Mouse (Mus musculus) frontal cortex, postnatal 36 days (tissue): ENCODE measurements at regions not wholly inside any gene's neighbourhood (a gene's known extent, or its start where the extent isn't known, plus 50 kb on each side); places are given as distances from the start of the nearest gene placed in this dataset.

Experiments
- DNase-seq, 2 experiments: peaks; one replicate each; pipeline ENCODE4 v3.0.0; 2022; ENCODE audit warnings: low spot score in 2 of 2

DNA sequence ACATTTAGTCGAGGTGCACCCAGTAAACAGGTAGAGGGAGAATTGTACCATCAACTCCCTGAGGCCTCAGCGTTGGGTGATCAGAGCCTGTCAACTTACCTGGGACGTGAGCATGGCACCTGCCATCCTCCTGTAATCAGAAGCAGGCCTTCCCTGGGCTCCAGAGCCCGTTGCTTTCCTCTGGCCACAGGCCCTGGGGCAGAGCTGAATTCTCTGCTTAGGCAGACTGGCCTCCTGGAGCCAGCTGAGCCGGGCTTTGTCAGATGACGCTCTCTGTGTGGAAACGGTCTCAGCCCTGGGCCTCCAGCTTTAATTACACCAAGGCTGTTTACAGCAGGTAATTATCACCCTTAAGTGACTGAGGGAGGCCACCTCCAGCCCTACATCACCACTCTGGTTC lies 92.6 kb upstream of the Pmepa1 start:
- DNase-seq, result no peak

GRCm38 (mm10) chr2:173376926-173377325 lies 100.6 kb upstream of the Pmepa1 start:
- DNase-seq, result no peak

- DNase-seq, result no peak
Measured at GRCm38 (mm10) chr2:173377497-173378257, 101.3 kb upstream of the Pmepa1 start.

DNA sequence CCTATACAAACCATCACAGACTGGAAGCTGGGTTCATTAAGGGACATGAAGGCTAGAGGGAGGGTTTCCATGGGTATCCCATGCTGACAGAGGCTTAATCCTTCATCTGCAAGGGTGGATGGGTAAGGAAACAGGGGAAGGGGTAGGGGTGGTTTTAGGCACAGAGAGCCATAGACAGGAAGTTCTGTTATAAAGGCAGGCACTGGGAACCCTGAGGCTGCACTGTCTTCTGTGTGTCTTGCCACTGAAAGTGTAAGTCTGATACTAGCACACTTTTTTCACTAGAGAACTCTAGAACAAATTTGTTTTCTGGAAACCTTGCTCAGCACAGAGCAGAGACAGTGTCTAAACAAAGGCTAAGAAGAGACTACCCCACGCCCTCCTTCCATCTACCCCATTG lies 103.4 kb upstream of the Pmepa1 start:
- DNase-seq, result no peak

DNA sequence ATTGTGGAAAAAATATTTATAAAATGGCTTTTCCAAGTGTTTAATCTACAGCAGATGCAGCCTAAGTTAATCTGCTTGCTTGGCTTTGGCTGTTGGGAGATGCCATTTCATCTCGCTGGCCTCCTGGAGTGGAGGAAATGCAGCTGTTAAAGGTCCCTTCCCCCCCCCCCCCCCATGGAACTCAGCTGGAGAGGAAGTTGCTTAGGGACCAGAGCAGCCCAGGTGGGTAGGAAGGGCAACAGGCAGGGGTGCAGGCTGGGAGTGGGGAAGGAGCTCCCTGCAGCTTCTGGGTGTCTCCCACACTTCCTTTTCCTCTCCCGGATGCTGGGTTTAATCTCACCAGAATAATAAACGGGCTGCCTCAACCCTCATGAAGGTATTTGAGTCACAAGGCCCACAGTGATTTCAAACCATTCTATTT lies 104.0 kb upstream of the Pmepa1 start:
- DNase-seq, result no peak

DNA sequence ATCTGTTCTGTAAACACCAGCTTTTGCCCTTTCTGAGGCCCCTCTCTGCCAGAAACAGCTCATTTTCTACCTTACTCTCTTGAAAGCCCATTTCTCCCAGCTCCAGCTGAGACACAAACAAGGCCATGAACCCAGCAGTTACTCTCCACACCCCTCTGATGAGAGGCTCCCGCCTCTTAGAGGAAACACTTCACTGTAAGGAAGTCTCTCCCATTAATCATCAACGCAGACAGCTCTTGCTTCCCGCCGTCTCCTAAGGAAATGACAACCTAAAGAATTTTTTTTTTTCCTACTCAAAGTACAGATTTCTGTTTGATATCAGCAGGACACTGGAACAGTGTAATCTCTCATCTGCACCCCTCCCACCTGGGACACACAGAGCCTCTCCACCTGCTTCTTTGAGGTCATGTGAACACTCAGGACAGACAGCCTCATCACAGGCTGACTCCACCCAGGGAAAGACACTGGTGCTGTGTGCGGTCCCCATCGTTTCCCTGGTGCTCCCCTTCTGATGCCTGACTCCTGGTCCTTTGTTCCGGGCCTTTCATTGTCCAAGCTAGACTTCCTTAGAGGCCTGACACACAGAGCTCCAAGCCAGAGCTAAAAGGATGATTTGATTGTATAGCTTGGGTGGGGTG lies 106.0 kb upstream of the Pmepa1 start:
- no peak for DNase-seq

GRCm38 (mm10) chr2:173384935-173385586 lies 108.7 kb upstream of the Pmepa1 start:
- DNase-seq, result no peak

DNA sequence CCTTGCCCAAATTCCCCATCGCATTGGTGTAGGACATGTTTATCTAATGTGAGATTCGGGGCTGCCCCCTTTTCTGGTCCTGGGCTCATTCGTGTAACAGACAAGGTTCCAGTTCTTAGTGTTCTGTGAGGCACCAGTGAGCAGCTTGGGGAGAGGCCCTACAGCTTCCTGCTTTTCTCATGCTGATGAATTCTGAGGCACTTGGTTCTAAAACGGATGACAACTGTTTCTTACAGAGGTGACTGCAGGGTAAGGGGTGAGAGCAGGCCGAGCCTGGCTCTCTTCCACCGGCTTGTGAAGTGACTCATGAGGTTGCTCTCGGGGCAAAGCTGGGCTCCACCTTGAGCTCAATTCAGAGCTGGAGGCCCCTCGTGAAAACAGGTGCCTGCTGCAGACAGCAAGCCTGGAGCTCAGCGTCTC lies 109.4 kb upstream of the Pmepa1 start:
- no peak for DNase-seq

GRCm38 (mm10) chr2:173388140-173388539 lies 111.8 kb upstream of the Pmepa1 start:
- no peak for DNase-seq

GRCm38 (mm10) chr2:173392557-173393323 lies 116.4 kb upstream of the Pmepa1 start:
- no peak for DNase-seq

DNA sequence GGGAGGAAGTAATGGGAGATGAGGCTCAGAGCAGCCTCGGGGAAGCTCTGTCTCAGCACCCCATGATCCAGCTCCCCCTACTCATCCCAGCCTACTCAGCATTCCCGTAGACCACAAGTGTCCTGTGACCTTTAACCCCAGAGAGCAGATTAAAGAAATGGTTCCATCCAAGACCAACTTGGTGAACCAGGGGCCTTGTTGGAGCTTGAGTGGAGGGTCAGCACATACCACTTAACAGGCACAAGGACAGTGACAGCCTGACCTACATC lies 116.9 kb upstream of the Pmepa1 start:
- no peak for DNase-seq

DNA sequence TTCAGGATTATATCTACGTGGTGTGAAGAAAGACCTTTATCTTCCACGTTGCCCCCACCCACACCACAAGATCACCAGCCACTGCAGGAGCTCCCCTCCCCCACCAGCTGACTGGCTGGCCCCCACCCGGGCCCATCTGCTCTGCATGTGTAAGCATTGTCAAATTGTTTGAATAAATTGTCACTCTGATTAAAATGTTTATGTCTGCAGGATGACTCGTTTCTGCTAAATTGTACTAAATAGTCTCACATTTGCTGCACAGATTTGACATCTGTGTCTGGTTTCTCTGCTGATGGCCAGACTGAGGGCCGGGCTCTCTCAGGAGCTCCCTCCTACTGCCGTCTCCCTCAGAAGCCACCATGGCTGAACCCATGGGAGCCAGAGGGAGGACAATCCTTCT lies 119.2 kb upstream of the Pmepa1 start:
- DNase-seq, result no peak

DNA sequence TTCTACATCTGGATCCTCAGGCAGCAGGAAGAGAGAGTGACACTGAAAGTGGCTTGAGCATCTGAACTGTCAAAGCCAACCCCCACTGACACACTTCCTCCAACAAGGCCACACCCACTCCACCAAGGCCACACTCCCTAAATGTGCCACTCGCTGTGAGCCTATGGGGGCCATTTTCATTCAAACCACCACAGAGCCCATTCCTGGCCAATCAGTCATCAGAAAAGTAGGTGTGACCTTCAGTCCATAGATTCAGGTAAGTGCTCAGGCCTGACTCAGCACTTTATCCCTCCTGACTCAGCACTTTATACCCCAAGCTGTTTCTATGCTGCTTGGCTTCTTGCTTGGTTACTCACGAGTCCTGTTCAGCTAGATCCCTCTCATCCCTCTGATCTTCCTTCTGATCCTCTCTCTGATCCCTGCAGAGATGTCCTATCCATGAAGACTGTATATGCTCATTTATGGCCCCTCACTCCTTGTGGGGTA lies 121.6 kb upstream of the Pmepa1 start:
- no peak for DNase-seq

GRCm38 (mm10) chr2:173405629-173406028 lies 116.8 kb upstream of the 1700021F07Rik start:
- DNase-seq, result no peak

- peak; percentile 47 to 60 for DNase-seq
Measured at GRCm38 (mm10) chr2:173406344-173407094, 115.9 kb upstream of the 1700021F07Rik start.

DNA sequence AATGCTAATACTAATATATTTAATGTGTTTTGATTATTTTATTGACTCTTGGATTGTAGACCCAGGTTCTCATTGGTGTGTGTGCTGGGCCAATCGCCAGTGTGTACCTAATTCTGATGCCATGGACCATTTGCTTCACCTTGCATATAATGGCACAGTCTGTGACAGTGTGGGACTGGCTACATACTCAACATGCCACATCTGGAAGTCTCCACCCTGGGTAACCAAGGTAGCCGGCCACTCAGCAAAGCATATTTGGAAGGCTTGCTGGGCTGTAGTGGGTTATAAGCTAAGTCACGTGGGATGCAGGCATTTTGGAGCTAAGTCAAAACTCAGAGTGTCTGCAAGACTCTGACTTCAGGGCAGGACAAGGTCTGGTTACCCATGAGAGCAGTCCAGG lies 115.3 kb upstream of the 1700021F07Rik start:
- DNase-seq, result no peak

- DNase-seq, result no peak
Measured at GRCm38 (mm10) chr2:173408681-173409081, 113.7 kb upstream of the 1700021F07Rik start.

- DNase-seq, result no peak
Measured at GRCm38 (mm10) chr2:173409433-173409832, 113.0 kb upstream of the 1700021F07Rik start.

DNA sequence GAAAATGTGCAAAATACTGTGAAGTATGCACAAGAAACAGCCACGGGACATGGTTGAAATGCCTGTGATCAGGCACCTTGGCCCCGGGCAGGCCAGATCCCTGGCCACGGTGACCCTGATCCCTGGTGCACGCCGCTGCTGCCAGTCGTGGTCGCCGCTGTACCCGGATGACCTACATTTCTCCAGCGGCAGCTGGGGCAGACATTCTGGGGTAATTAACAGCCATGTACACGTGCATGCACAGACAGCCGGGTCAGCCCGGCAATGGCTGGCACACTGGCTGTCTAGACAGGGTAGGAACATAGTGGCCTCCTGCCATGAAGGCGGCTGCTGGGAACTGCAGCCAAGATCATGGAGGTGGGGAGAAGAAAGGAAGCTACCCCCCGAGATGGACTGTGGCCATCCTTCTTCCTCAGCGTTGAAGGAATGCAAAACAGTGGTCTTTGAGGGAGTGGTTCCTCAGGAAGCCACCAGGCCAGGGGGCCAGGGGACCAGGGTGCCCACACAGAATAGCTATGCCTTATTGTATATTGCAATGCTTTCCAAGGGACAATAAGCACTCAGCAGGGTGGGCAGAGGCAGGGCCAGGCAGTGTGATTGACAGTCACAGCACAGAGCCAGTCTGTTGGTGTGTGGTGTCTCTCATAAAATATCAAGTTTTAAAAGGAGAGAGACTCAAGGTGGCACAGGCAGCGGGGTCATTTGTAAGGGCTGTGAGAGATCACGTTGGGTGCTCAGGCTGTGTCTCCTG lies 108.3 kb upstream of the 1700021F07Rik start:
- peak; percentile 44 to 62 for DNase-seq

DNA sequence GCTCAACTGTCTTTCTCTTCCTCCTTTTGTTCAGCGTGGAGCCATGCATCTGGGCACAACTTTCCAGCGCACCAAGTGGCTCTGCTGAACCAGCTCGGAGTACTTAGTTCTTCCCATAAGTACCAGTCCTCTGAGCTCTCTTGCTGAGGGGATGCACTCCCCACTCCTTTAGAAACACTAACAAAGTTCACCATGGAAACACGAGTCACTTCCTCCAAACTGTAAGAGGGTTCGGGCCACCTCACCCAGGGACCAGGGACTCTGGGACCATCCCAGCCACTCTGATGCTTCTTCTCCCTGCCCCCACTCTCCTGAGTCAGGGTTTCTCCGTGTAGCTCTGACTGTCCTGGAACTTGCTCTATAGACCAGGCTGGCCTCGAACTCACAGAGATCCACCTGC lies 107.0 kb upstream of the 1700021F07Rik start:
- DNase-seq, result no peak

DNA sequence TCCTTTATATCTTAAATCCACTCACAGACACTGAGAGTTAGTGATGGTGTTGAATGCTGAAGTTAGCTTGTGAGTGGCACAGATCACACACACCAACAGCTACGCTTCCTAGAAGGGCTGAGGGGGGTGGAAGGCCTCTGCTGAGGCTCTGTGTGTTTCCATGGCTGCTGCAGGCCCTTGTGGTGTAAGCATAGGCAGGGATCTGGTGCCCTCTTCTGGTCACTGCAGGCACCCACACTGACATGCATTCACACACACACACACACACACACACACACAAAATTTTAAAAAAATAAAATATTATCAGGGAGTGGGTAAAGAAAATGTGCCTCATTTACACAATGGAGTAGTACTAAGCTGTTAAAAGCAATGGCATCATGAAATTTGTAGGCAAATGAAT lies 105.5 kb upstream of the 1700021F07Rik start:
- DNase-seq, result no peak
